Mouse (Mus musculus): Measurements from ENCODE around the gene Atp6ap1. TPM values are rescaled to one million over a fixed set of nuclear protein-coding genes. Genes with fewer than 3 reads are reported as not detected.

The Atp6ap1 gene
- polyA plus RNA-seq (2015; fragmentation: Illumina TruSeq; extraction: RNeasy Lipid Tissue Mini Kit (QIAGEN cat#74804); ENCODE audit: insufficient read depth, low replicate concordance): 253 TPM

DNA sequence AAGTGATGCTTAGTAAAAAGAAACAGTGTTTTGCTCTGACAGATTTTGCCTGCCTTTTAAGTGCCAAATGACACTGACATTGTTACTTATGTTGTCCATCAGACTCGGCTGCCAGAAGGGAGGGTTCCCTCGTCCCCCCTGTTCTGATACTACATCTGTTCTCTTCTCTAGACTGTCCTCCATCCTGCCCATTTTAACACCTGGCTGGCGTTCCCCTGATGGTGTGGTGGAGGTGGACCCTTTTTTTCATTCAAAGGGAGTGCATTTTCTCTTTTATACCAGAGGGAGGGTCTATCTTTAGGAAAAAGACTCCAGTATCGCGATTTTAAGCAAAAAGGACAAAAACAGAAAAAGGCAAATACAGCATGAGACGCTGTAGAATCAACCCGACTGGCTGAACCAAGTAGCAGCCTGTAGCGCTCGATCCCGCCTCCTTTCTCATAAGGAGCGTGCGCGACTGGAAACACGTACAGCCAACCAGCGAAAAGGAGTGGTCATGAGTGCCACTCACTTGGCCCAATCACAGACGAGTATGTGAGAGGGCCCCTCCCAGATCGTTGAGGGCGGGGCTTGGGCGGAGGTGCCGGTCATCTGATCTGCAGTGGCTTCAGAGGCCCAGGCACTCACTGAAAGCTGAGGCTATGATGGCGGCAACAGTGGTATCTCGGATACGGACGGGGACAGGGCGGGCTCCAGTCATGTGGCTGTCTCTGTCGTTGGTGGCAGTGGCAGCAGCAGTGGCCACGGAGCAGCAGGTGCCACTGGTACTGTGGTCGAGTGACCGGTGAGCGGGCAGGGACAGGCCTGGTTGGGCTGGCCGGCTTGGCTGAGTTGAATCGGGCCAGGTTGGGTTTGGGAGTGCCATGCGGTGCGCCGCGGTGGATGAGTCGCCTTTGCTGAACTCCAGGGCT, at the start of gene Atp6ap1:
Gene Atp6ap1 (plus strand): TSS at position 560 of the 911 bp plus-strand sequence.

DNA sequence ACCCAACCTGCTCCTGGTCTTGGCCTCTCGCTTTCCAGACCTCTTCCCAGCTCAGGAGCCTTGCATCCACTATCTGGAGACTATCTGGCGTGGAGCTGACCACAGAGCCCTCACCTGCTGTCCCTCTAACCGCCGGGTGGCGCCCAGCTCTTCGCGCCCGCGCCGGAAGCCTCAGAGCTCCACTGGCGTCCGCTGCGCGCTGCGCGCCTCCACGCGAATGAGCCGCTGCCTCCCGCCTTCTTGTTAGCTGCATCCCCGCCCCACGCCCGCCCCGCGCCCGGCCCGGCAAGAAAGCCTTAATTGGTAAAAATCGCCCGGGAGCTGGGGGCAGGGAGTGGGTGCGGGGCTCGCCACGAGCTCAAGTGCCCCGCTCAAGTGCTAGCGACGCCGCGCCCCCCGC, 47.3 kb upstream of the Atp6ap1 start, which contains the start of gene Flna:
Gene Flna (minus strand): TSS at position 206 of the 400 bp plus-strand sequence.

DNA sequence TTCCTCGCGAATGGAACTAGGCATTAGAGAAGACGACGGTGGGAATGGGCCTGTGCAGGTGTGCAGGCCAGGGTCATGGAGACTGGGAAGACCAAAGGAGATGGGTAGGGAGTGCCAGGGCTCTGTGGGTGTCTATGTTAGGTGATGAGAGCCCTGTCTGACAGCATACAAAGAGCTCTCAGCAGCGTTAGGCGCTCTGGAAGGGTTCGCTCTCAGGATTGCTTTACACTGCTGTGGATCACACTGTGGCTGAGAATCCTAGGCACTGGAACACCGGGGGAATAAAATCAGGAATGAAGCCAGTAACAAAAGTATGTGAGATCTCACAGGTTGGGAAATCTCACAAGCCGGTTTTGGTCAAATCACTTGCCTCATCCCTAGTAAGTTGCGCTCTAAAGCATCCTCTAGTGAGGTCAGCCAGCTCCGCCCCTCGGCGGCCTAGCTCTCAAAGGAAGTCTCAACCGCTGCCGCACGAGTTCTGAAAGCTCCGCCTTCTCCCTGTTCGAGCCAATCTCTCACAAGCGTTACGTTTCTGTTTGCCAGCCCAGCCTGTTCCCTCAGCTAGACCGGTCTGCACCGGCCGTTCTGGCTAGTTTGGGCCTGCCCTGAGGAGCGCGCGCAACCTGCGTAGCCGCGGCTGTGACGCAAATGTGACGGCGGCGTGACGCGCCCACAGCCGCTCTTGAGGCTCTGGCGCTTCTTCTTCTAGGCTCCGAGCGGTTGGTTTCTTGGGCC, 42.6 kb upstream of the Atp6ap1 start, which contains the start of gene Emd:
Gene Emd (plus strand): TSS at position 535 of the 735 bp plus-strand sequence.

DNA sequence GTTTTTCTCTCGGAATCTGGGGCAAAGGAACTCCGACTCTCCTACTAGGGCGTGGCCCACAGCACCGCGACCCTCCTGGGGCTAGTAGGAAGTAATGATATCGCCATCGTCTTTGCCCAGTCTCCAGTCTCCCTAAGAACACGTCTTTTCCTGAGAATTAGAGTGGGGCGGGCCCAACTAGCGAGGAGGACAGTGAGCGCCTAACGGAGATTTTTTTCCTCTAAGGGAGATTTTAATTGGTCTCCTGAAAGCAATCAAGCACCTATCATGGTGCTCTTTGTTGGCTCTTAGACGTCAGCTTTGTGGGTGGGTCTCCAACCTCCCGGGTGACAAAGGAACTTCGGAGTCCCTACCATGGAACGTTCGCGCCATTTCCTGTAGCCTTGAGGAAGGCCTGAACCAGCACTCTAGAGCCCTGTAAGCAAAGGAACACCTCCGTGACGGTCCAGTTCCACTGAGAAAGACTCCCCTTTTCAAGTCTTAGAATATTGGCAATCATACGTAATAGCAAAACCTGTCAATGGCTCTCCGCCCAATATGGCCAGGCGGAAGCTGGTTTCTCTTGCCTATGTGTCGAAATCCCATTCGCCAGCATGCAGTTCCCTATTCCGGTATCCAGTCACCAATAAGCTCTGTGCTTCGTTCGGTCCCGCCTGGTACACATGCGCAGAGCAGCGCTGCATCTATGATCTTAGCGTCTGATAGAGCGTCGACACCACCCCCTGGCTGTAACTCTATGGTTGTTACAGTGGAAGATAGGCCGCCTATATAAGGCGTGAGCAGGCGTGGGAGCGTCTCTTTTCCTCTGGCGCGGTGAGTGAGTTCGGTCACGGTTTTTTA, 26.6 kb upstream of the Atp6ap1 start, which contains the start of gene Rpl10:
Gene Rpl10 (plus strand): TSS at position 751 of the 840 bp plus-strand sequence.

DNA sequence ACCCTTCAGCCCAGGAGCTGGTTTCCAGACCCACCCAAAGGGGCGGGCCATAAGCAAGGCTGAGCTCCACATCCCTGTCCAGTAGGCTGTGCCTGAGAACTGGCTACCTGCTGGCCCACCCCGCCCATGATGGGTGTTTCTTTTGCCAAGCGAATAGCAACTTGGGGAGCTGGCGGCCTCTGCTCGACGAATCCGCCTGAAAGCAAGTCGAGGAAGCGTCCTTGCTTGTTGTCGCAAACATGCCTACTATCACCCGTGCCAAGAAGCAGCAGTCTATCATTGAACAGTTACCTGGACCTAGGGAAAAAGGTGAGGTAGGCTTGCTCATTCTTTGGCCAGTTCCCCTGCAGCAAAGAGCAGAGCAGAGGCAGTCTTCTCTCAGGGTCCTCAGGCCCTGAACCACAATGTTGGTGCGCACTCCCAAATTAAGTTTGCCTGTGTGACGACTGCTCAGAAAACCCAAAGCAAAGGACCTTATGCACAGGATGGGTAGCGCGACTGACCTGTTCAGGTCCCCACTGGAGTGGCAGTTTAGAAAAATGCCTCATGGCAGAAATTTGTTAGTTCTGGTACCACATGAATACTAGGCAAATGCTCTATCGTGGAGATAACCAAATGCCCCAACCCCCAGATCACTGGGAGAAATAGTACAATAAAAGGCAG, 15.0 kb upstream of the Atp6ap1 start, which contains the start of the genes Taz and Dnase1l1:
Gene Taz (plus strand): TSS at position 181 of the 663 bp plus-strand sequence.
Gene Dnase1l1 (minus strand): TSS at position 606 of the 663 bp plus-strand sequence.

DNA sequence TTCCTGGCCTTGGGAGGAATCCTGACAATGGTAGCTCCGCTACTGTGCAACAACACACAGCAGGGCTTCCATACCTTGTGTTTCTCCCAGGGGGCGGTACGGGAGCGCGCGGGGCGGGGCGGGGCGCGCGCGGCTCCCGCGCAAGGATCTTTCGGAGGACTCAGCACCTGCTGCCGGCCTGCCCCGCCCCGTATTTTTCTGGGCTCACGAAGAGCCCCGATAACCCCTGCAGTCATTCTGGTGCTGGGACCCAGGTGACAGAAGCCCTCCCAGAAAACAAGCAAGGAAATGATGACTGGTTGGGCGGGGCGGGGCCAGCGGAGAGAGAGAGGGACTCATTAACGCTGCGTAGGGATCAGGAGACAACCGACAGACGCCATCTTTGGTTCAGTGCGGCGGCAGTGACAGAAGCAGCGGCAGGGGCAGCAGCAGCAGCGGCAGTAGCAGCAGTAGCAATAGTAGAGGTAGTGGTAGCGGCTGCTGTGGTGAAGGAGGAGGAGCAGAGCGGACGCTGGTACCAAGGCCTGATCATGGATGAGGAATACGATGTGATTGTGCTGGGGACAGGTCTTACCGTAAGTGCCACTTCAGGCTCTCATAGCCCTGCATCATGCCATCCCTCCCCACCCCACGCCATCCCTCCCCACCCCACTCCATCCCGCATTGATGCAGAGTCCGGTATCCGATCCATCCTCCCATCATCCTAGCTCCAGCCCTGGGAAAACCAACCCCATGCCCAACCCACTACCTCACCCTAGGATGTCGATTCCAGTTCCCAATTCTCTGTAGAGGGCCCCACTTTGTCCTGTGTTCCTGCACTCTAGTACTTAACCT, 8.2 kb downstream of the Atp6ap1 start, which contains the start of gene Gdi1:
Gene Gdi1 (plus strand): TSS at position 132 of the 834 bp plus-strand sequence.

DNA sequence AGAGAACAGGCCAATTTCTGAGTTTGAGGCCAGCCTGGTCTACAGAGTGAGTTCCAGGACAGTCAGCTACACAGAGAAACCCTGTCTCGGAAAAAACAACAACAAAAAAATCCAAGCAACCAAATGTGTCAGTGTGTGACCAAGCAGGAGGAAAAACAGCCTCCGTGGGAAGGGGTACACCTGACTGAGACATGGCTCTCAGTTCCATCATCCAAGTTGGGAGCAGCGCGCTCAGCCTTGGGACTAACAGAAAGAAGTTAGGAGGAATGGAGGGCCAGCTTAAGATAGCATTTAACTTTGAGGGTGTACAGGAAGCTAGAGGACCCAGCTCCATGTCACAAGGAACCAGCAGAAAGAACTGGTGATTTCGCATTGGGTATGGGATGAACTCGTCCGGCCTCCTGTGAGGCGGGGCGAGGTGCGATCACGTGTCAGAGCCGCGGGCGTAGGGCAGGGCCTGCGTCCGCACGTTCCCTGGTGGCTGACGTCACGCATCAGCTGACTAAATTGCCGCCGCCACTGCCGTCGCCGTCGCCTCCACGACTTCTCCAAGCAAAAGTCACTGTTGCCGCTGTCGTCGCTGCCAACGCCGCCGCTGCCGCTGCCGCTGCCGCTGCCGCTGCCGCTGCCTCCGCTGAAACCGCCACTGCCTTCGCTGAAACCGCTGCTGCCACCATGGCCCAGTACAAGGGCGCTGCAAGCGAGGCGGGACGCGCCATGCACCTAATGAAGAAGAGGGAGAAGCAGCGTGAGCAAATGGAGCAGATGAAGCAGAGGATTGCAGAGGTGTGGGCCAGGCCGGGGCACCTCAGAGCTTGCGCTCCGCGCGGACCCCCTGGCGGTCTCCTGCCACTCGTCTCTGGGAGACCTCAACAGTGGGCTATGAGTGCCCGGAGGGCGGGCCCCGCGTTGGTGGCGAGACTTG, 15.9 kb downstream of the Atp6ap1 start, which contains the start of gene Fam50a:
Gene Fam50a (plus strand): TSS at position 494 of the 925 bp plus-strand sequence.

DNA sequence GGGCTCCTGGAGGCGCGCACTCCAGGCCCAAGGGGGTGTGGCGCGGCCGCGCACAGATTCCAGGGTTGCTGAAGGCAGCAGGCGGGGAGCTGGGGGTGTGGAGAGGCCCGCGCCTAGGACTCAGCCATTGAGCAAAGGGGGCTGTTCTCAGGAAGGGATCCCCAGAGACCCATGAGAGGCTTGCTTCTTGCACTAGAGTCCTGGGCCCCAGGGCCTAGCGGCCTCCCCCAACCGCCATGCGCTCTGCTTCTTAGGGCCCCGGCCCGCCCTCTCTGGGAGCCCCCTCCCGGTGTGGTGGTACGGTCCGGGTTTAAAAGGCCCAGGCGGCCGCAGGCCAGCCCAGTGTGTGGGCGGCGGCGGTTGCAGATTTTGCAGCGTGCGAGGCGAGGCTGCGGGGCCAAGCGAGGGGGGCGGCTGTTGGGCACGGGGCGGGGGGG, 31.8 kb downstream of the Atp6ap1 start, which contains the start of gene Plxna3:
Gene Plxna3 (plus strand): TSS at position 342 of the 437 bp plus-strand sequence.

DNA sequence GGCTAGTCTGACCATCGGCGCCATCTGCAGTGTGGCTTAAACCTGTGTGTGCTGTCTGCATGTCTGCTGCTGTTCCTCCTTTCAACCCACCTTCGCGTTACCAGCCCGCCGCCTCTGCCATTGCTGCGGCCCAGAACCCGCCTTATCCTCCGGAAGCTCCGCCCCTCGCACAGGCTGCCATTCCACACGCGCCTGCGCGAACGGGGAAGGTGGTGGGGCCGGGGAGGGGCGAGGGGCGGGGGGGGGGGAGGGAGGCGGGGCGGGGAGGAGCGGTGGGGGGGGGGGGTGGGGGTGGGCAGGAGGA, 56.5 kb downstream of the Atp6ap1 start, which contains the start of gene Lage3:
Gene Lage3 (minus strand): TSS at position 152 of the 304 bp plus-strand sequence.

Other genes with a start within 250 kb of the Atp6ap1 start
- not detected for gene Opn1mw, start 169.6 kb upstream of the Atp6ap1 start, polyA plus RNA-seq (2015; fragmentation: Illumina TruSeq; extraction: RNeasy Lipid Tissue Mini Kit (QIAGEN cat#74804); ENCODE audit: insufficient read depth, low replicate concordance)
- 30.4 TPM for gene Mecp2, start 161.7 kb upstream of the Atp6ap1 start, polyA plus RNA-seq (2015; fragmentation: Illumina TruSeq; extraction: RNeasy Lipid Tissue Mini Kit (QIAGEN cat#74804); ENCODE audit: insufficient read depth, low replicate concordance)
- gene Tex28, start 129.3 kb upstream of the Atp6ap1 start, polyA plus RNA-seq (2015; fragmentation: Illumina TruSeq; extraction: RNeasy Lipid Tissue Mini Kit (QIAGEN cat#74804); ENCODE audit: insufficient read depth, low replicate concordance): not detected
- gene Tktl1, start 119.8 kb upstream of the Atp6ap1 start, polyA plus RNA-seq (2015; fragmentation: Illumina TruSeq; extraction: RNeasy Lipid Tissue Mini Kit (QIAGEN cat#74804); ENCODE audit: insufficient read depth, low replicate concordance): 0.51 TPM
- 425 TPM for gene Flna, start 47.3 kb upstream of the Atp6ap1 start, polyA plus RNA-seq (2015; fragmentation: Illumina TruSeq; extraction: RNeasy Lipid Tissue Mini Kit (QIAGEN cat#74804); ENCODE audit: insufficient read depth, low replicate concordance)
- gene Emd, start 42.4 kb upstream of the Atp6ap1 start, polyA plus RNA-seq (2015; fragmentation: Illumina TruSeq; extraction: RNeasy Lipid Tissue Mini Kit (QIAGEN cat#74804); ENCODE audit: insufficient read depth, low replicate concordance): 76.9 TPM
- 3,240 TPM for gene Rpl10, start 26.3 kb upstream of the Atp6ap1 start, polyA plus RNA-seq (2015; fragmentation: Illumina TruSeq; extraction: RNeasy Lipid Tissue Mini Kit (QIAGEN cat#74804); ENCODE audit: insufficient read depth, low replicate concordance)
- 134 TPM for gene Taz, start 15.2 kb upstream of the Atp6ap1 start, polyA plus RNA-seq (2015; fragmentation: Illumina TruSeq; extraction: RNeasy Lipid Tissue Mini Kit (QIAGEN cat#74804); ENCODE audit: insufficient read depth, low replicate concordance)
- 30.2 TPM for gene Dnase1l1, start 14.8 kb upstream of the Atp6ap1 start, polyA plus RNA-seq (2015; fragmentation: Illumina TruSeq; extraction: RNeasy Lipid Tissue Mini Kit (QIAGEN cat#74804); ENCODE audit: insufficient read depth, low replicate concordance)
- gene Gdi1, start 7.9 kb downstream of the Atp6ap1 start, polyA plus RNA-seq (2015; fragmentation: Illumina TruSeq; extraction: RNeasy Lipid Tissue Mini Kit (QIAGEN cat#74804); ENCODE audit: insufficient read depth, low replicate concordance): 380 TPM
- 74.4 TPM for gene Fam50a, start 15.9 kb downstream of the Atp6ap1 start, polyA plus RNA-seq (2015; fragmentation: Illumina TruSeq; extraction: RNeasy Lipid Tissue Mini Kit (QIAGEN cat#74804); ENCODE audit: insufficient read depth, low replicate concordance)
- 5.0 TPM for gene Plxna3, start 32.0 kb downstream of the Atp6ap1 start, polyA plus RNA-seq (2015; fragmentation: Illumina TruSeq; extraction: RNeasy Lipid Tissue Mini Kit (QIAGEN cat#74804); ENCODE audit: insufficient read depth, low replicate concordance)
- 32.5 TPM for gene Lage3, start 56.5 kb downstream of the Atp6ap1 start, polyA plus RNA-seq (2015; fragmentation: Illumina TruSeq; extraction: RNeasy Lipid Tissue Mini Kit (QIAGEN cat#74804); ENCODE audit: insufficient read depth, low replicate concordance)
- 34.8 TPM for gene Ubl4a, start 76.1 kb downstream of the Atp6ap1 start, polyA plus RNA-seq (2015; fragmentation: Illumina TruSeq; extraction: RNeasy Lipid Tissue Mini Kit (QIAGEN cat#74804); ENCODE audit: insufficient read depth, low replicate concordance)
- gene Slc10a3, start 76.3 kb downstream of the Atp6ap1 start, polyA plus RNA-seq (2015; fragmentation: Illumina TruSeq; extraction: RNeasy Lipid Tissue Mini Kit (QIAGEN cat#74804); ENCODE audit: insufficient read depth, low replicate concordance): 16.4 TPM
- 25.3 TPM for gene Fam3a, start 96.2 kb downstream of the Atp6ap1 start, polyA plus RNA-seq (2015; fragmentation: Illumina TruSeq; extraction: RNeasy Lipid Tissue Mini Kit (QIAGEN cat#74804); ENCODE audit: insufficient read depth, low replicate concordance)
- 34.1 TPM for gene Ikbkg, start 96.2 kb downstream of the Atp6ap1 start, polyA plus RNA-seq (2015; fragmentation: Illumina TruSeq; extraction: RNeasy Lipid Tissue Mini Kit (QIAGEN cat#74804); ENCODE audit: insufficient read depth, low replicate concordance)
- 42.5 TPM for gene G6pdx, start 132.1 kb downstream of the Atp6ap1 start, polyA plus RNA-seq (2015; fragmentation: Illumina TruSeq; extraction: RNeasy Lipid Tissue Mini Kit (QIAGEN cat#74804); ENCODE audit: insufficient read depth, low replicate concordance)
- not detected for gene Gm6880, start 184.3 kb downstream of the Atp6ap1 start, polyA plus RNA-seq (2015; fragmentation: Illumina TruSeq; extraction: RNeasy Lipid Tissue Mini Kit (QIAGEN cat#74804); ENCODE audit: insufficient read depth, low replicate concordance)

Data from spleen, adult 10 weeks (tissue).